Mouse (Mus musculus) kidney, embryonic 16.5 days (tissue): ENCODE measurements at regions not wholly inside any gene's neighbourhood (a gene's known extent, or its start where the extent isn't known, plus 50 kb on each side); places are given as distances from the start of the nearest gene placed in this dataset.
A peak's percentile ranks its signal among the peaks of the same experiment; 100 is the strongest.

Source experiments
- ATAC-seq: fragments of 200-750 bp; cut with Nextera tagmentation; 2 replicates; pipeline ENCODE4 v1.8.0; 2017; ENCODE audit warnings: moderate TSS enrichment; ENCODE audit not compliant: low FRiP score, low TSS enrichment
- H3K27ac ChIP-seq: fragments of 300-500 bp; sonication (generic); 2 replicates; pipeline ENCODE4 v1.5.1; 2014; ENCODE audit warnings: low read length
- H3K27me3 ChIP-seq: fragments of 300-500 bp; sonication (generic); 2 replicates; pipeline ENCODE4 v1.6.1; 2014; ENCODE audit warnings: low read length, control low read depth, mixed read lengths; ENCODE audit not compliant: insufficient read depth
- H3K36me3 ChIP-seq: fragments of 300-500 bp; sonication (generic); 2 replicates; pipeline ENCODE4 v1.6.1; 2014; ENCODE audit warnings: low read length, control low read depth, mixed read lengths; ENCODE audit not compliant: insufficient read depth
- H3K4me1 ChIP-seq: fragments of 300-500 bp; sonication (generic); 2 replicates; pipeline ENCODE4 v1.6.1; 2014; ENCODE audit warnings: low read length, control low read depth, mixed read lengths; ENCODE audit not compliant: insufficient read depth
- H3K4me2 ChIP-seq: fragments of 300-500 bp; sonication (generic); replicated peaks from 2 replicates; pipeline ENCODE4 v1.6.1; 2014; ENCODE audit warnings: low read depth, low read length
- H3K4me3 ChIP-seq: fragments of 300-500 bp; sonication (generic); 2 replicates; pipeline ENCODE4 v1.5.1; 2014; ENCODE audit warnings: mild to moderate bottlenecking, low read length
- H3K9ac ChIP-seq: fragments of 300-500 bp; sonication (generic); replicated peaks from 2 replicates; pipeline ENCODE4 v1.6.1; 2014; ENCODE audit warnings: low read length
- H3K9me3 ChIP-seq: fragments of 300-500 bp; sonication (generic); 2 replicates; pipeline ENCODE4 v1.6.1; 2016; ENCODE audit warnings: low read length, control low read depth
- WGBS: fragments of 180-500 bp; shearing (Covaris S2); extraction: QIAGEN DNeasy Blood & Tissue Kit; methylation state at CpG from one replicate; pipeline ENCODE4 v1.1.7; 2014; 5-methylcytosine and 5-hydroxymethylcytosine counted together

DNA sequence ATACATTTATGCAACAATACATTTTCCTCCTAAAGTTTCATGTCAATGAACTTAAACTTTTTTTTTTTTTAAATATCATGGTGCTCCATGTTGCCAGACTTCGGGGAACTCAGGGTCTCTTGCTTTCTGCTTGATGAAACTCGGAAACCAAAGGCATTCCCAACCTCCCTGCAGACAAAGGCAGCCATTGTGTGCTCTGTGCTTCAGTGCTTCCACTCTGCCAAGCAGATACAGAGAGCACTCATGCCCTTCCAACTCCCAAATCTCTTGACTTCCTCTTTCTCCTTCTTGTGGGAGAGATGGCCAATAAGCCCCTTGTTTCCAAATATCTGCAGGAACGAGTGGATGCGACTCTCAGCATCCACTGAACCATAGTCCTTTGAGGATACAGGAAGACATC is 94.0 kb upstream of the Klf3 start:
- H3K27ac ChIP-seq = no peak overlapping the region
- no peak overlapping the region for H3K9ac ChIP-seq
- no peaks in the 10 kb centered on the region for H3K9me3 ChIP-seq
- no peak for ATAC-seq
- H3K4me2 ChIP-seq = no peak overlapping the region
- peaks cover 2% of the 10 kb centered on the region for H3K4me1 ChIP-seq
- WGBS = 74% methylated on average over 4 of the region's 4 CpGs
- no peaks in the 10 kb centered on the region for H3K36me3 ChIP-seq
- no peak overlapping the region for H3K4me3 ChIP-seq
- H3K27me3 ChIP-seq = no peaks in the 10 kb centered on the region

DNA sequence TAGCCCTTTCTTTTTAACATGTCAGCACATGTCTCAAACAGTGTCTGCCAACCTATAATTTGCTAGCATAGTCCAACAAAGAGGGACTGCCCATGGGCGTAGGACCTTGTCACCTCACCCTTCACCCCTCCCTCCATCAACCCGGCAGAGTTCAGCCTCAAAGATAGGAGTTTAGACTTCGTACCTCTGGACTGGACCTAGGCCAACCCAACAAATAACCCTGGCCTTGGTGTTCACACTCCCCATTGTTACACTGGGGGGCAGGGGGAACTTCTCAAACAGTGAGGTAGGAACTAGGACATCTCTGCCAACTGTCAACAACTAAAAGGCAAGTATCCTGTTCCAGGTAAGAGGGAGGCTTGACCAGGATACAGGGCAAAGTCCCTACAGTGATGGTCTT is 93.0 kb upstream of the Klf3 start:
- Histone ChIP-seq H3K4me3 (no peak overlapping the region), H3K4me2 (no peak overlapping the region), H3K4me1 (no peaks in the 10 kb centered on the region), H3K27ac (no peak overlapping the region), H3K9ac (no peak overlapping the region), H3K27me3 (no peaks in the 10 kb centered on the region), H3K36me3 (no peaks in the 10 kb centered on the region), H3K9me3 (no peaks in the 10 kb centered on the region)
- WGBS = 79% methylated on average over 3 of the region's 3 CpGs
- ATAC-seq = no peak

- Histone ChIP-seq H3K4me3 (no peak overlapping the region), H3K36me3 (no peaks in the 10 kb centered on the region), H3K27ac (no peak overlapping the region), H3K27me3 (no peaks in the 10 kb centered on the region), H3K9ac (no peak overlapping the region), H3K4me1 (no peaks in the 10 kb centered on the region), H3K9me3 (no peaks in the 10 kb centered on the region), H3K4me2 (no peak overlapping the region)
- 91% methylated on average over 4 of the region's 4 CpGs for WGBS
- no peak for ATAC-seq
These were observed 92.2 kb upstream of the Klf3 start for GRCm38 (mm10) chr5:64710968-64711367.

- Histone ChIP-seq H3K4me1 (no peaks in the 10 kb centered on the region), H3K9me3 (no peaks in the 10 kb centered on the region), H3K27me3 (no peaks in the 10 kb centered on the region), H3K9ac (no peak overlapping the region), H3K27ac (no peak overlapping the region), H3K4me2 (no peak overlapping the region), H3K36me3 (no peaks in the 10 kb centered on the region), H3K4me3 (no peak overlapping the region)
- 0 out of 2 replicates have a peak, but pooled peaks have one; percentile 51 for ATAC-seq
- WGBS = 69% methylated on average over 10 of the region's 10 CpGs
These were observed 89.0 kb upstream of the Klf3 start for GRCm38 (mm10) chr5:64714221-64714653.

GRCm38 (mm10) chr5:64714710-64715109 is 88.5 kb upstream of the Klf3 start:
- 0 out of 2 replicates have a peak, but pooled peaks have one; percentile 51 for ATAC-seq
- Histone ChIP-seq H3K4me2 (no peak overlapping the region), H3K36me3 (no peaks in the 10 kb centered on the region), H3K4me1 (no peaks in the 10 kb centered on the region), H3K27ac (no peak overlapping the region), H3K9me3 (no peaks in the 10 kb centered on the region), H3K9ac (no peak overlapping the region), H3K27me3 (no peaks in the 10 kb centered on the region), H3K4me3 (no peak overlapping the region)
- WGBS = 79% methylated on average over 7 of the region's 7 CpGs

DNA sequence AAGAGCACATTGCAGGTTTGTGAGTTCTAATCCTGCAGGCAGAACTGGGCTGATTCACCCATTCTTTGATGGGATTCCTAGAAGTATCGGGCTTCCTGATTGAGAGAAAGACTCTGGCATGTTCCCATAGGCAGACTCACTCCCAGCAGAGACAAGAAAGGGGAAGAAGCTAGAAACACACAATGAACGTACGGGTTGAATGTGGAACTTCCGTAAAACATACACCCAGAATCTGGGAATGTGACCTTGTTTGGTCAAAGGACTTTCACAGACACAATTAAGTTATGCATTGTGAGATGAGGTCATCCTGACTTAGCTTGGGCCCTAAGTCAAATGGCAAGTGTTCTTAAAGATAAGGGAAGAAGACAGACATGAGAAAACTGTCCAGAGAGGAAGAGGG is 86.6 kb upstream of the Klf3 start:
- Histone ChIP-seq H3K4me2 (no peak overlapping the region), H3K9me3 (peaks cover 5% of the 10 kb centered on the region), H3K27ac (no peak overlapping the region), H3K4me1 (no peaks in the 10 kb centered on the region), H3K27me3 (no peaks in the 10 kb centered on the region), H3K36me3 (no peaks in the 10 kb centered on the region), H3K9ac (no peak overlapping the region), H3K4me3 (no peak overlapping the region)
- no peak for ATAC-seq
- 91% methylated on average over 4 of the region's 4 CpGs for WGBS

DNA sequence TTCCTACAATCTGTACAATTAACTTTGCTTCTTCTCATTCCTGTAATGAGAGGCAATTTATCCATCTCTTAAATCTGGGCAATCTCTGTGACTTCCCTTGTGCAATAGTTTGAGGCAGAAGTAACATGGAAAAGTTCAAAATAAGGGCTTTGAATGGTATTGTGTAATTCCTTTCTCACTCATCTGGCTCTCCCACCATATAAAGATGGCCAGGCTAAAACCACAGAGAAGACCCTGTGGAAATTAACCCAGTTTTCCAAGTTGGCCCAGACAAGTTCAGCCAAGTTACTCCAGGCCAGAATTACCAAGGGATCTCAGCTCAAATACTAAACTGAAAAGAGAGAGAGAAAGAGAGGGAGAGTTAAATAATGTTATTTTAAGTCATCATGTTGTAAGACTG is 81.0 kb upstream of the Klf3 start:
- no peak overlapping the region for H3K4me3 ChIP-seq
- H3K9ac ChIP-seq = no peak overlapping the region
- no peak overlapping the region for H3K27ac ChIP-seq
- no peaks in the 10 kb centered on the region for H3K36me3 ChIP-seq
- H3K4me1 ChIP-seq = no peaks in the 10 kb centered on the region
- H3K4me2 ChIP-seq = no peak overlapping the region
- no peaks in the 10 kb centered on the region for H3K27me3 ChIP-seq
- peaks cover 5% of the 10 kb centered on the region for H3K9me3 ChIP-seq
- ATAC-seq = no peak

DNA sequence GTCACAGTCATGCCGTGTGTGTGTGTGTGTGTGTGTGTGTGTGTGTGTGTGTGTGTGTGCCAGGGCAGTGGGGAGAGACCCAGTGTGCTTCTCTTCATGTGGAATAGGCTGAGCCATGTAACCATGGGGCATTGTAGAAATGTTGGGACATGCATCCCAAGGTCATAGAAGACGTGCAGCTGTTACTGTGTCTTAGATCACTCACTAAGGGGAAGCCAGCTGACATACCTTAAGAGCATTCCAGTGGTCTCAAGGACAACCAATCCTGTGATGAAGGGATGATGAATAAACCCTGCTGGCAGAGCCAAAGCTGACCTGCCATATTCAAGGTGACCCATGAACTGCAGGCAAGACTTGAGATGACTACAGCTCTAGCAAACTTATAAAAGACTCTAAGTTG is 75.3 kb upstream of the Klf3 start:
- no peak for ATAC-seq
- no peak overlapping the region for H3K27ac ChIP-seq
- H3K27me3 ChIP-seq = no peaks in the 10 kb centered on the region
- no peaks in the 10 kb centered on the region for H3K9me3 ChIP-seq
- 74% methylated on average over 2 of the region's 2 CpGs for WGBS
- H3K4me1 ChIP-seq = no peaks in the 10 kb centered on the region
- no peak overlapping the region for H3K4me2 ChIP-seq
- H3K36me3 ChIP-seq = no peaks in the 10 kb centered on the region
- no peak overlapping the region for H3K4me3 ChIP-seq
- no peak overlapping the region for H3K9ac ChIP-seq

GRCm38 (mm10) chr5:64732356-64732755 is 70.8 kb upstream of the Klf3 start:
- Histone ChIP-seq H3K4me1 (no peaks in the 10 kb centered on the region; the same call in 1 of the 2 replicates), H3K36me3 (no peaks in the 10 kb centered on the region), H3K4me2 (no peak overlapping the region), H3K9me3 (no peaks in the 10 kb centered on the region), H3K4me3 (no peak overlapping the region), H3K27me3 (no peaks in the 10 kb centered on the region), H3K27ac (no peak overlapping the region), H3K9ac (no peak overlapping the region)
- 91% methylated on average over 3 of the region's 3 CpGs for WGBS
- no peak for ATAC-seq

- no peak overlapping the region for H3K4me2 ChIP-seq
- no peak overlapping the region for H3K9ac ChIP-seq
- H3K9me3 ChIP-seq = no peaks in the 10 kb centered on the region
- no peaks in the 10 kb centered on the region for H3K27me3 ChIP-seq
- no peaks in the 10 kb centered on the region for H3K36me3 ChIP-seq
- H3K27ac ChIP-seq = no peak overlapping the region
- no peak overlapping the region for H3K4me3 ChIP-seq
- ATAC-seq = no peak
- H3K4me1 ChIP-seq = peaks cover 26% of the 10 kb centered on the region
These were observed 66.2 kb upstream of the Klf3 start for GRCm38 (mm10) chr5:64736985-64737384.
